Mouse (Mus musculus): ENCODE measurements around the gene Slc18a3.

- TF ChIP-seq CTCF (IDR thresholded peaks at IDR 0.05; ENCODE audit: low read depth, low read length), result no peak
- no peak for TF ChIP-seq EP300 (IDR thresholded peaks at IDR 0.05; ENCODE audit: insufficient read depth, low read depth, low read length)
- TF ChIP-seq POLR2A (IDR thresholded peaks at IDR 0.05; ENCODE audit: insufficient read depth, low read length), result no peak
Measured at GRCm38 (mm10) chr14:32513336-32514032, 48.8 kb upstream of the Slc18a3 start, which contains the start of gene Ercc6.

Data from ES-Bruce4 (cell line).